Comparison of ENCODE assay signal across 21 mouse cellular contexts in genomic region chr12:109423716-109424429, GRCm38 (mm10). TPM values are rescaled to one million over a fixed set of nuclear protein-coding genes. Genes with fewer than 3 reads are reported as not detected.
DNase-seq lines count a peak whose midpoint lies in the region; ATAC-seq and TF ChIP-seq lines count a peak whose summit lies in the region.
"Had no signal": no experiment of that assay in that cellular context is flagged by ENCODE, and none has a peak within 500 bp of the region (broad histone marks: within the 10 kb centered on the region; RNA-seq: fewer than 3 reads in every experiment).

No protein-coding gene starts in this region.

- H3K27me3 ChIP-seq in kidney, embryonic 15.5 days = peaks cover 4% of the 10 kb centered on the region
- no peaks in the 10 kb centered on the region; the same call in 1 of the 2 replicates for H3K27me3 ChIP-seq in midbrain, embryonic 11.5 days (ENCODE audit: control insufficient read depth, insufficient read depth, low read length)
- H3K27me3 ChIP-seq in midbrain, postnatal 0 days (ENCODE audit: insufficient read depth, low read length) = 0 out of 2 replicates have a peak, but pooled peaks cover 3% of the 10 kb centered on the region

- WGBS in kidney, embryonic 15.5 days = 71% methylated on average over 4 of the region's 4 CpGs
- WGBS in midbrain, embryonic 11.5 days = 75% methylated on average over 4 of the region's 4 CpGs
- WGBS in midbrain, postnatal 0 days = 80% methylated on average over 4 of the region's 4 CpGs

- no peak overlapping the region for H3K9ac ChIP-seq in kidney, embryonic 15.5 days
- no peak overlapping the region for H3K9ac ChIP-seq in midbrain, embryonic 11.5 days (ENCODE audit: low read length)
- no peak overlapping the region for H3K9ac ChIP-seq in midbrain, postnatal 0 days (replicated peaks; ENCODE audit: low read length, poor library complexity, severe bottlenecking)
- H3K9ac ChIP-seq: hindbrain, embryonic 12.5 days; liver, embryonic 15.5 days had no signal

- H3K27ac ChIP-seq in kidney, embryonic 15.5 days = 0 out of 2 replicates have a peak overlapping the region, but pooled peaks have one; percentile 63
- no peak overlapping the region for H3K27ac ChIP-seq in midbrain, embryonic 11.5 days (ENCODE audit: low read depth, low read length)
- no peak overlapping the region for H3K27ac ChIP-seq in midbrain, postnatal 0 days (ENCODE audit: low read depth, low read length)
- H3K27ac ChIP-seq: left cerebral cortex, adult 2 months; liver, embryonic 15.5 days; neural tube, embryonic 13.5 days had no signal

- peaks cover 35% of the 10 kb centered on the region for H3K4me1 ChIP-seq in kidney, embryonic 15.5 days
- H3K4me1 ChIP-seq in midbrain, embryonic 11.5 days (ENCODE audit: control insufficient read depth, insufficient read depth, low read length) = peaks cover 8% of the 10 kb centered on the region
- H3K4me1 ChIP-seq in midbrain, postnatal 0 days (ENCODE audit: insufficient read depth, low read length) = no peaks in the 10 kb centered on the region
- H3K4me1 ChIP-seq: liver, embryonic 15.5 days had no signal

- peak; percentile 57 for ATAC-seq in kidney, embryonic 15.5 days (replicated peaks; ENCODE audit: low FRiP score)
- ATAC-seq in midbrain, embryonic 11.5 days (ENCODE audit: low FRiP score) = peak; percentile 40; the same call in 1 of the 2 replicates
- ATAC-seq in midbrain, postnatal 0 days (ENCODE audit: low FRiP score) = no peak
- ATAC-seq in megakaryocyte, adult 5-6 weeks (ENCODE audit: poor library complexity, severe bottlenecking) = no peak
- ATAC-seq: inflammation-experienced regulatory T-cells, adult 6 months had no signal

- DNase-seq in embryo, embryonic 11 days = peak; percentile 6
- DNase-seq in embryo, embryonic 10.5 days (ENCODE audit: low spot score) = no peak
- no peak for DNase-seq in kidney, adult 18-20 months
- no peak for DNase-seq in midbrain, embryonic 11.5 days (ENCODE audit: low spot score, missing footprints)
- no peak for DNase-seq in midbrain, postnatal 0 days (ENCODE audit: low spot score)
- no peak for DNase-seq in thymus, postnatal 25 days
- DNase-seq: cerebellum, adult 18-20 months; cerebellum, postnatal 25 days; kidney, adult 9 months; left cerebral cortex, postnatal 4 days; lung, postnatal 10 days; midbrain, embryonic 14.5 days had no signal

- H3K4me3 ChIP-seq in kidney, embryonic 15.5 days (replicated peaks) = no peak overlapping the region
- H3K4me3 ChIP-seq in midbrain, embryonic 11.5 days (ENCODE audit: low read depth, low read length) = no peak overlapping the region
- no peak overlapping the region for H3K4me3 ChIP-seq in midbrain, postnatal 0 days (ENCODE audit: low read depth, low read length)
- H3K4me3 ChIP-seq: hindbrain, embryonic 12.5 days; left cerebral cortex, adult 2 months; liver, embryonic 15.5 days; megakaryocyte, embryonic 14.5 days; neural tube, embryonic 13.5 days had no signal

- H3K9me3 ChIP-seq in kidney, embryonic 15.5 days (replicated peaks) = no peaks in the 10 kb centered on the region
- no peaks in the 10 kb centered on the region for H3K9me3 ChIP-seq in midbrain, embryonic 11.5 days (ENCODE audit: control insufficient read depth, low read length)
- H3K9me3 ChIP-seq in midbrain, postnatal 0 days (ENCODE audit: low read length) = no peaks in the 10 kb centered on the region
- H3K9me3 ChIP-seq: forebrain, embryonic 10.5 days; hindbrain, embryonic 12.5 days; liver, embryonic 15.5 days; megakaryocyte, embryonic 14.5 days; neural tube, embryonic 13.5 days had no signal

- H3K4me2 ChIP-seq in kidney, embryonic 15.5 days = peak overlapping the region; percentile 51
- no peak overlapping the region for H3K4me2 ChIP-seq in midbrain, embryonic 11.5 days
- no peak overlapping the region for H3K4me2 ChIP-seq in midbrain, postnatal 0 days (ENCODE audit: low read depth, low read length, poor library complexity, severe bottlenecking)
- H3K4me2 ChIP-seq: liver, embryonic 15.5 days had no signal

- TF ChIP-seq CTCF in midbrain, postnatal 0 days (IDR thresholded peaks at IDR 0.05) = no peak

- H3K36me3 ChIP-seq in kidney, embryonic 15.5 days = no peaks in the 10 kb centered on the region
- H3K36me3 ChIP-seq in midbrain, embryonic 11.5 days (ENCODE audit: control insufficient read depth, insufficient read depth, low read length) = no peaks in the 10 kb centered on the region
- no peaks in the 10 kb centered on the region for H3K36me3 ChIP-seq in midbrain, postnatal 0 days (ENCODE audit: insufficient read depth, low read length)
- H3K36me3 ChIP-seq: forebrain, embryonic 10.5 days; hindbrain, embryonic 12.5 days; liver, embryonic 15.5 days; neural tube, embryonic 13.5 days had no signal

RNA-seq across cellular contexts. Expression of gene Dlk1, which starts 28.8 kb away (rescaled TPM):
- 116 and 182 TPM in 2 replicates for polyA plus RNA-seq in kidney, embryonic 15.5 days (2015; fragmentation: Nextera tagmentation; extraction: Ambion mirVana)
- polyA plus RNA-seq in midbrain, embryonic 11.5 days (2014; fragmentation: Nextera tagmentation; extraction: Ambion mirVana) = 75.1 and 76.7 TPM in 2 replicates
- 22.1 and 38.8 TPM in 2 replicates for total RNA-seq in midbrain, postnatal 0 days (2014; rRNA removed)
- 41.4 and 47.5 TPM in 2 replicates for polyA plus RNA-seq in midbrain, postnatal 0 days (2015; fragmentation: Nextera tagmentation; extraction: Ambion mirVana)
- total RNA-seq in megakaryocyte, adult 5-6 weeks (2015) = not detected in 2 replicates
- not detected in 2 replicates for total RNA-seq in megakaryocyte, adult 5-6 weeks (2017)
- polyA plus RNA-seq: inflammation-experienced regulatory T-cells, adult 6 months had no signal

Comparison
In these comparisons a context has a peak if more than half of its experiments do, and no peak if none do; other contexts are left out.
1. ATAC-seq: peak in kidney, embryonic 15.5 days (single experiment) and midbrain, embryonic 11.5 days (single experiment); none in midbrain, postnatal 0 days (single experiment) and megakaryocyte, adult 5-6 weeks (single experiment).